Mouse (Mus musculus) forebrain, embryonic 14.5 days (tissue): ENCODE measurements around the gene Hoxd10. TPM values are rescaled to one million over a fixed set of nuclear protein-coding genes. Genes with fewer than 3 reads are reported as not detected.

ENCODE experiments used
- ATAC-seq: fragments of 200-750 bp; cut with Nextera tagmentation; 2 replicates; pipeline ENCODE4 v1.8.0; 2017; ENCODE audit warnings: mild to moderate bottlenecking, moderate library complexity
- DNase-seq: peaks from one replicate; pipeline ENCODE4 v3.0.0-alpha.2; 2015; ENCODE audit warnings: low spot score
- H3K27ac ChIP-seq: fragments of 300-500 bp; sonication (generic); 2 replicates; pipeline ENCODE4 v1.5.1; 2014; ENCODE audit warnings: low read depth, mild to moderate bottlenecking, control low read depth, low read length, moderate library complexity
- H3K27me3 ChIP-seq: fragments of 300-500 bp; sonication (generic); replicated peaks from 2 replicates; pipeline ENCODE4 v1.6.1; 2014; ENCODE audit warnings: low read length, control low read depth, mixed read lengths; ENCODE audit not compliant: control insufficient read depth, insufficient read depth
- H3K36me3 ChIP-seq: fragments of 300-500 bp; sonication (generic); 2 replicates; pipeline ENCODE4 v1.6.1; 2014; ENCODE audit warnings: low read length, control low read depth; ENCODE audit not compliant: control insufficient read depth, insufficient read depth
- H3K4me1 ChIP-seq: fragments of 300-500 bp; sonication (generic); 2 replicates; pipeline ENCODE4 v1.6.1; 2014; ENCODE audit warnings: antibody characterized with exemption, low read length, control low read depth; ENCODE audit not compliant: control insufficient read depth, insufficient read depth
- H3K4me2 ChIP-seq: fragments of 300-500 bp; sonication (generic); 2 replicates; pipeline ENCODE4 v1.6.1; 2014; ENCODE audit warnings: mild to moderate bottlenecking, control low read depth, low read length
- H3K4me3 ChIP-seq: fragments of 300-500 bp; sonication (generic); 2 replicates; pipeline ENCODE4 v1.5.1; 2014; ENCODE audit warnings: low read depth, low read length, control low read depth
- H3K9ac ChIP-seq: fragments of 300-500 bp; sonication (generic); 2 replicates; pipeline ENCODE4 v1.6.1; 2014; ENCODE audit warnings: mild to moderate bottlenecking, low read length, control low read depth, moderate library complexity
- H3K9me3 ChIP-seq: fragments of 300-500 bp; sonication (generic); replicated peaks from 2 replicates; pipeline ENCODE4 v1.6.1; 2016; ENCODE audit warnings: low read length, control low read depth, mixed read lengths; ENCODE audit not compliant: control insufficient read depth
- WGBS: fragments of 180-500 bp; shearing (Covaris S2); extraction: QIAGEN DNeasy Blood & Tissue Kit; methylation state at CpG from one replicate; pipeline ENCODE4 v1.1.7; 2014; 5-methylcytosine and 5-hydroxymethylcytosine counted together
- polyA plus RNA-seq: library from polyadenylated mRNA; unstranded; fragments of >200 nt; fragmentation: Nextera tagmentation; extraction: Ambion mirVana; gene quantifications from 2 replicates; pipeline ENCODE4 v1.2.1, GENCODE M21; 2014

Gene Hoxd10
- not detected in 2 replicates for polyA plus RNA-seq

- no peak within 1 kb of the TSS for H3K9ac ChIP-seq
- H3K4me2 ChIP-seq = no peak within 1 kb of the TSS
- ATAC-seq = peak; percentile 65; the same call in 1 of the 2 replicates
- peaks cover 96% of the 10 kb centered on the region for H3K27me3 ChIP-seq
- H3K4me3 ChIP-seq = no peak within 1 kb of the TSS
- H3K4me1 ChIP-seq = no peaks in the 10 kb centered on the region
- no peak within 1 kb of the TSS for H3K27ac ChIP-seq
- H3K9me3 ChIP-seq = no peaks in the 10 kb centered on the region
- DNase-seq = peak; percentile 63
- no peaks in the 10 kb centered on the region for H3K36me3 ChIP-seq
- WGBS = 1% methylated on average over 56 of the region's 56 CpGs
Measured at GRCm38 (mm10) chr2:74691022-74691951, at the start of gene Hoxd10. Hoxd10 (plus strand) TSS chr2:74691924.

DNA sequence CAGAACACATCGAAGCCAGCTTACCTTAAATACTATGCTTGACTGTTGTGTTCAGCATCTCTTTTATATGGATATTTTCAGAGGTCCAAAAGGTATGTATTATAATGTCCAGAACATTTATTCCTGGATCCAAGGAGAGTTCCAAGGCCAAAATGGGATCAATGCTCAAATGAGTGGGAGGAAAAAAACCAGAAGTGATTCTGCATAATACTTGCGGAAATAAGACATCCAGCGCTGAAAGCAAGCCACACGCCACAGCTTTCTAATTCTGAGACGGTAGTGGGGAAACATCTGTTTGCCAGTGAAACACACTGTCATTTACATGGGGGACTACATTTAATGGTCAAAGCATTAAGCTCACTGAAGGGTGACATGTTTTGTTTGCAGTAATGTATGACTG lies 49.3 kb upstream of the Hoxd10 start:
- Histone ChIP-seq H3K27ac (no peak overlapping the region), H3K4me2 (no peak overlapping the region), H3K9ac (no peak overlapping the region), H3K36me3 (no peaks in the 10 kb centered on the region), H3K27me3 (peaks cover 40% of the 10 kb centered on the region), H3K4me1 (no peaks in the 10 kb centered on the region), H3K4me3 (no peak overlapping the region), H3K9me3 (no peaks in the 10 kb centered on the region)
- no peak for DNase-seq
- ATAC-seq = no peak
- 69% methylated on average over 5 of the region's 5 CpGs for WGBS

GRCm38 (mm10) chr2:74645631-74646030 lies 46.1 kb upstream of the Hoxd10 start:
- WGBS = 81% methylated on average over 3 of the region's 3 CpGs
- H3K27me3 ChIP-seq = peaks cover 72% of the 10 kb centered on the region
- no peak overlapping the region for H3K9ac ChIP-seq
- no peaks in the 10 kb centered on the region for H3K36me3 ChIP-seq
- DNase-seq (no peak), ATAC-seq (no peak)
- H3K4me2 ChIP-seq = no peak overlapping the region
- H3K4me1 ChIP-seq = no peaks in the 10 kb centered on the region
- H3K27ac ChIP-seq = no peak overlapping the region
- no peak overlapping the region for H3K4me3 ChIP-seq
- H3K9me3 ChIP-seq = no peaks in the 10 kb centered on the region

DNA sequence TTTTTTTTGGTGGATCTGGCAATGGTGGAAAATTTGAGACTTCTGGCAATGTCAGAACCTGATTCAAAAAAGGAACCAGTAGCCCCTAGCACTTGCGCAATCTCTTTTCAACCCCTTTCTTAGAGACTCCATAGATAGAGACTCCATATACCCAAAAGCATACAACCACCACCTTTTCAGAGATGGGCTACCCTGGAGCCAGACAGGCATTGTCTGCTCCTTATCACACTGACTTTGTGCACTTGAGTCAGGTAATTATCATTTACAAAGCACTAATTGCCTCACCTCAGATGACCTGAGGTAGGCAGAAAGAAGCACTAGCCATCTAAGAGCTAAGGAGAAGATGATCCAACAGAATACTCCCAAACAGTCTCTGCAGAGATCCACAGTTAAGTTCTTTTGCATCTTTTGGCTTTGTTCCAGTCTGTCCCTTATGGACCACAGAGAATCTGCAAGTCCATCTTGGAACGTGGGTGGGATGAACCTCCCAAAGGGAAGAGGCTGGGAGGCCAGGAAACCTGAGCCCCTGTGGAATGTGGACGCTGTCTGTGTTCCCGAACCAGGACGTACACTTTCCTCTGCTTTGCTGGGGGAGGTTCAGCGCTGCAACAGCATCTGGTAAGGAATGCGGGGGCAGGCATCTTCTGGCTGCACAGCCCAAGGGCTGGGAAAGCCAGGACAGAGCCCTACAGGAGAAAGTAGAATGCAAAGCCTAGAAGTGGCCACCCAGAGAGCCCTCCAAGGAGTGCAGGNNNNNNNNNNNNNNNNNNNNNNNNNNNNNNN lies 44.5 kb upstream of the Hoxd10 start:
- no peak overlapping the region for H3K4me3 ChIP-seq
- WGBS = 15% methylated on average over 7 of the region's 7 CpGs
- H3K27me3 ChIP-seq = peaks cover 87% of the 10 kb centered on the region
- H3K4me2 ChIP-seq = no peak overlapping the region
- ATAC-seq (no peak), DNase-seq (peak; percentile 8)
- H3K36me3 ChIP-seq = no peaks in the 10 kb centered on the region
- H3K27ac ChIP-seq = no peak overlapping the region
- H3K9me3 ChIP-seq = no peaks in the 10 kb centered on the region
- H3K9ac ChIP-seq = no peak overlapping the region
- no peaks in the 10 kb centered on the region for H3K4me1 ChIP-seq

DNA sequence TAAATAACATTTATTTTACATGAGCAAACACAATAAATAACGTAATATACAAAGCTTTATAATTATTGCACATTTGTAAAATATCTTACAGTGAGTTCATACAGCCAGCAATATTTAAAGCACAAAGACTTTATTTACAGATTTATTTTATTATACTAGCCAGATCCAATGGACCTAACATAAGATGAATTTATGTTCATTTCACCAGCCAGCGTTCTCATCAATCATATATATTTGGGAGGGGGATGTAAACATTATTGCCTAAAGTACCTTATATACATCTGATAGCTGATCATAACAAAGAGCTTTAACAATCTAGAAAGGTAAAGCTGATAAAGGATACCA lies 38.8 kb upstream of the Hoxd10 start:
- no peaks in the 10 kb centered on the region; the same call in 1 of the 2 replicates for H3K4me1 ChIP-seq
- no peaks in the 10 kb centered on the region for H3K9me3 ChIP-seq
- peaks cover 79% of the 10 kb centered on the region for H3K27me3 ChIP-seq
- no peaks in the 10 kb centered on the region for H3K36me3 ChIP-seq
- H3K4me2 ChIP-seq = no peak overlapping the region
- DNase-seq (no peak), ATAC-seq (no peak)
- 43% methylated on average over 2 of the region's 2 CpGs for WGBS
- no peak overlapping the region for H3K27ac ChIP-seq
- no peak overlapping the region for H3K4me3 ChIP-seq
- no peak overlapping the region for H3K9ac ChIP-seq

DNA sequence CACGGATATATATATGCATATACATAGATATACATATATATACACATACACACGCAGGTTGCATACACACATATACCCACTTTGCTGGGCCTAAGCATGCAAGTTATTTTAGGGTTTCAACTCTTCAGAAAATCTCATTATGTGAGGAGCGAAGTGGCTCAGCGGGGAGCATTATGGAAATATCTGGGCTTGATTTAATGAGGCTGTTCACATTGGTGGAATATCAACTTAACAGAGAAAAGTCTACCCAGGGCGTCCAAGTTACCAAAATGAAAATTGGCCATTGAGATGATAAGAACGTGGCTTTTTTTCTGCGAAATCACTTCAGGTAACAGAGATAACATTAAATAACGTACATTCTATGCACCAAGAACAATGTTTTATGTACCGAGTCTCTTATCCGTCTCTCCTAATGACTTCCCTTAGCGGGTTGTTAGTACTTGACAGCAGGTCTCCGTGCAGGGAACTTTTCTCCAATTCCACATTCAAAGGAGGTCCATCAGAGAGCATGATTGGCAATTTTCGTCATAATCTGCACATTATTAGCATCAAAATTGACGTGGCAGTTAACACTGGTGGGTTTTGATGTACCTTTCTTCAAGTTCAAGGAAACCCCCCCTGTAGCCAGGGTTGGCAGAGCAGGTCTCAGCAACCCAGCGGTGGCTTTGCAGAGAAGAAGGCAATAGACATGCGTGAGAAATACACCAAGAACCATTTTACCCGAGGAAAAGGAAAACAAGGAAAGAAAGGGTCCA lies 37.8 kb upstream of the Hoxd10 start:
- no peak overlapping the region for H3K4me2 ChIP-seq
- DNase-seq (no peak), ATAC-seq (no peak)
- peaks cover 74% of the 10 kb centered on the region for H3K27me3 ChIP-seq
- WGBS = 9% methylated on average over 17 of the region's 17 CpGs
- no peaks in the 10 kb centered on the region for H3K36me3 ChIP-seq
- H3K9me3 ChIP-seq = no peaks in the 10 kb centered on the region
- no peak overlapping the region for H3K9ac ChIP-seq
- no peak overlapping the region for H3K27ac ChIP-seq
- H3K4me1 ChIP-seq = no peaks in the 10 kb centered on the region; the same call in 1 of the 2 replicates
- no peak overlapping the region for H3K4me3 ChIP-seq

GRCm38 (mm10) chr2:74654743-74655419 lies 36.8 kb upstream of the Hoxd10 start:
- DNase-seq (no peak), ATAC-seq (0 out of 2 replicates have a peak, but pooled peaks have one; percentile 4)
- WGBS = 2% methylated on average over 20 of the region's 20 CpGs
- no peak overlapping the region for H3K4me2 ChIP-seq
- peak overlapping the region; percentile 21; the same call in 1 of the 2 replicates for H3K4me3 ChIP-seq
- H3K27ac ChIP-seq = no peak overlapping the region
- no peaks in the 10 kb centered on the region; the same call in 1 of the 2 replicates for H3K4me1 ChIP-seq
- H3K36me3 ChIP-seq = no peaks in the 10 kb centered on the region
- no peaks in the 10 kb centered on the region for H3K9me3 ChIP-seq
- no peak overlapping the region for H3K9ac ChIP-seq
- H3K27me3 ChIP-seq = peaks cover 65% of the 10 kb centered on the region

DNA sequence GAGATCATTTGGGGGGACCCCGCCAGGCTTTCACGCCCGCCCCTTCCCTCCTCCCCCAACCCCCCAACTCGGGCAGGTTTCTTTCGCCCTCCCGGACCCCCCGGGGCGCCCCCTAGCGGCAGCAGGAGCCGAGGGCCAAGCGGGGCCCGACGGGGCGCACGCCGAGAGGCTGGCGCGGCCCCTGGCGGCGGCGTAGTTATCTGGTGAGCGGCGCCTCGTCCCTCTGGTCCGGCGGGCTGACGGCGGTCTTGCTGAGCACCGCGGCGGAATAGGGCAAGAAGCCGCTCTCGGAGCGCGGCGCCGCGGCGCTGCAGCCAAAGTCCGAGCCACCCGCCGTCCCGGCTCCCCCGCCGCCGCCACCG lies 36.3 kb upstream of the Hoxd10 start:
- Histone ChIP-seq H3K4me2 (peak overlapping the region; percentile 46), H3K4me1 (no peaks in the 10 kb centered on the region; the same call in 1 of the 2 replicates), H3K27me3 (peaks cover 62% of the 10 kb centered on the region), H3K9ac (no peak overlapping the region), H3K27ac (no peak overlapping the region), H3K4me3 (peak overlapping the region; percentile 21), H3K36me3 (no peaks in the 10 kb centered on the region), H3K9me3 (no peaks in the 10 kb centered on the region)
- DNase-seq = peak; percentile 27
- ATAC-seq = peak; percentile 49; the same call in 1 of the 2 replicates
- WGBS = 1% methylated on average over 38 of the region's 47 CpGs
